Mouse (Mus musculus) brain, embryonic 14.5 days (tissue): Measurements from ENCODE around the gene Lpar3.

ENCODE experiments used
- CTCF ChIP-seq: fragments of 200-500 bp; IDR thresholded peaks from 2 replicates; pipeline ENCODE4 v1.5.1; 2012; ENCODE audit warnings: inconsistent platforms, mild to moderate bottlenecking, moderate library complexity, borderline replicate concordance; ENCODE audit not compliant: insufficient read depth, insufficient read length; ENCODE audit errors: extremely low read depth
- POLR2A ChIP-seq: fragments of 200-500 bp; IDR thresholded peaks from 2 replicates; pipeline ENCODE4 v1.6.1; 2012; ENCODE audit warnings: mild to moderate bottlenecking, inconsistent platforms, borderline replicate concordance; ENCODE audit not compliant: poor library complexity, insufficient read depth, insufficient read length, severe bottlenecking; ENCODE audit errors: extremely low read depth

DNA sequence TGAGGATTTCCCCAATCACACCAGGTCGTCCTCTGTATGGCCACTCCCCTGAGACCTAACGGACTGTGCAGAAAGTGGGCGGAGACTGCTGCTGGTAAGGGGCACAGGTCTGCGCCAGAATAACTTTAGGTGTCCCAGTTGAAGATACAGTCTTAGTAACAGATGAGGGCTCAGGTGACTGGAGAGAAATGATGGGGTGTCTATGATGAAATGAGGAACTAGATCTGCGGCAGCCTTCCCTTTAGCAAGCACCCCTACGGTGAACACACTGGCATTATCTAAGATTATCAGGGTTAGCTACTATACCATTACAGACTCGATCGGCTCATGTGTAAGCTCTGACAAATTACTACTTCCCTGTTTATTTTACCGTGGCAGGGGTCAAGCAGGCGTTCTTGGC lies 13.8 kb downstream of the Lpar3 start:
- TF ChIP-seq CTCF (no peak), POLR2A (no peak)
